Mouse (Mus musculus) heart, adult 2 months (tissue): ENCODE measurements around the gene Rassf10. TPM values are rescaled to one million over a fixed set of nuclear protein-coding genes. Genes with fewer than 3 reads are reported as not detected.
A peak's percentile ranks its signal among the peaks of the same experiment; 100 is the strongest.
"Not testable (repeated sequence)": the region's sequence is repeated elsewhere in the genome, so short reads cannot be mapped to it uniquely, and the experiment has no call there.

ENCODE experiments used
- DNase-seq, 2 experiments: peaks; one replicate each; pipeline ENCODE4 v3.0.0; 2021
- H3K27ac ChIP-seq: fragments of 200-600 bp; 2 replicates; pipeline ENCODE4 v1.8.1; 2022
- H3K27me3 ChIP-seq: fragments of 200-500 bp; 2 replicates; pipeline ENCODE4 v1.6.1; 2012; ENCODE audit warnings: mild to moderate bottlenecking, low read length, inconsistent platforms, mixed read lengths; ENCODE audit not compliant: control insufficient read depth, insufficient read depth
- H3K36me3 ChIP-seq: fragments of 200-500 bp; 2 replicates; pipeline ENCODE4 v1.6.1; 2012; ENCODE audit warnings: low read length, inconsistent platforms; ENCODE audit not compliant: control insufficient read depth, insufficient read depth
- H3K4me1 ChIP-seq: fragments of 200-500 bp; 2 replicates; pipeline ENCODE4 v1.6.1; 2011; ENCODE audit warnings: low read length; ENCODE audit not compliant: control insufficient read depth, insufficient read depth
- H3K4me3 ChIP-seq: fragments of 200-600 bp; 2 replicates; pipeline ENCODE4 v1.8.1; 2022
- H3K79me2 ChIP-seq: fragments of 200-500 bp; replicated peaks from 2 replicates; pipeline ENCODE4 v1.6.1; 2012; ENCODE audit warnings: mild to moderate bottlenecking, inconsistent platforms, low read length, moderate library complexity, mixed read lengths; ENCODE audit not compliant: control insufficient read depth, insufficient read depth
- H3K9ac ChIP-seq: fragments of 200-500 bp; 2 replicates; pipeline ENCODE4 v1.6.1; 2012; ENCODE audit warnings: low read depth, mild to moderate bottlenecking, control low read depth, inconsistent platforms, low read length, mixed read lengths
- CTCF ChIP-seq: fragments of 200-600 bp; IDR thresholded peaks from 2 replicates; pipeline ENCODE4 v1.8.1; 2022; ENCODE audit warnings: antibody characterized with exemption, mild to moderate bottlenecking, moderate library complexity
- EP300 ChIP-seq: fragments of 200-500 bp; IDR thresholded peaks from 2 replicates; pipeline ENCODE4 v1.6.1; 2011; ENCODE audit warnings: low read depth, low read length, control low read depth; ENCODE audit not compliant: insufficient read depth
- POLR2A ChIP-seq: fragments of 200-500 bp; IDR thresholded peaks from 2 replicates; pipeline ENCODE4 v1.6.1; 2011; ENCODE audit warnings: mild to moderate bottlenecking, low read depth, low read length, control low read depth; ENCODE audit not compliant: insufficient read depth
- WGBS: fragments of 180-500 bp; shearing (Covaris S2); methylation state at CpG from one replicate; pipeline ENCODE4 v1.1.7; 2018; 5-methylcytosine and 5-hydroxymethylcytosine counted together
- intact Hi-C: fragments of 180-260 bp; cut with DNase I; formaldehyde crosslinking; loops from one replicate; pipeline ENCODE4 v1.15.1; 2025
- polyA plus RNA-seq: library from polyadenylated mRNA; depleted of rRNA; stranded (reverse); fragments of >200 nt; gene quantifications from 2 replicates; pipeline ENCODE4 v1.2.3, GENCODE M21; 2012
- total RNA-seq, 2 experiments: library from RNA; stranded (reverse); gene quantifications; 2 replicates each; pipeline ENCODE4 v1.2.3; 2021

Gene Rassf10
- total and polyA plus RNA-seq, 3 experiments, result 0.74 to 1.3 (median 0.96) TPM

DNA sequence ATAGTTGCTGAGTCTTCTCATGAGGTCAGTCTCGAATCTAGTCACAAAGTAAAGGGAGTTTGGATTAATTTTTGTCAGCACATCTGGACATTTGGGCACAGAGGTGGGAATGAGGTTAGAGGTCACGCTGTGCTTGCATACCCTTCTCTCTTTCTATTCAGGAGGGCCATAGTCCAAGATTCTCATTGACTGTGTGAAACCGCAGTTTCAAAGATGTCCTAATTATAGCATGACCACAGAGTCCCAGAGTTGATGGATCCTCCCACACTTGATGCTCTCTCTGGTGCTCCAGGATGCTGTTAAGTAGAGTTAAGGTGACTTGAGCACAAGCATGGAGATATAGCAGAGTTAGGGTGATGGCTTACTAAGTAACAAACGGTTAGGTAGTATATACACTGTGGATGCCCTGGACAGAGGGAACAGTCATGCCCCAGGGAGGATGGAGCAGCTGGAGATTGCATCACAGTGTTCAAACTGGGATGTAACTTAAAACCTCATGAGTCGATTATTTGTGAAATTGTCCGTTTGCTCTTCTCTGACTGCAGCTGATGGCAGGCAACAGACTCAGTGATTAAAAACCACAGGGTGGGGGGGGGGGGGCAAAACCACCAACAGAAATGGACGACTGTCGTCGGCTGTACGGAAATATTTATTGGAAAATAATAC is 36.0 kb upstream of the Rassf10 start:
- intact Hi-C loops, result loop anchor here (5.0 kb wide), 1 partner anchor 350 kb away; no protein-coding TSS in a partner anchor
- no peaks in the 10 kb centered on the region for H3K79me2 ChIP-seq
- no peak overlapping the region for H3K4me3 ChIP-seq
- no peak overlapping the region for H3K27ac ChIP-seq
- H3K4me1 ChIP-seq, result no peaks in the 10 kb centered on the region
- H3K9ac ChIP-seq, result no peak overlapping the region
- no peaks in the 10 kb centered on the region for H3K27me3 ChIP-seq
- 58% methylated on average over 10 of the region's 10 CpGs for WGBS
- peak; percentile 14 to 26 for DNase-seq
- no peaks in the 10 kb centered on the region for H3K36me3 ChIP-seq
- TF ChIP-seq EP300, result no peak
- no peak for TF ChIP-seq POLR2A
- TF ChIP-seq CTCF, result no peak

DNA sequence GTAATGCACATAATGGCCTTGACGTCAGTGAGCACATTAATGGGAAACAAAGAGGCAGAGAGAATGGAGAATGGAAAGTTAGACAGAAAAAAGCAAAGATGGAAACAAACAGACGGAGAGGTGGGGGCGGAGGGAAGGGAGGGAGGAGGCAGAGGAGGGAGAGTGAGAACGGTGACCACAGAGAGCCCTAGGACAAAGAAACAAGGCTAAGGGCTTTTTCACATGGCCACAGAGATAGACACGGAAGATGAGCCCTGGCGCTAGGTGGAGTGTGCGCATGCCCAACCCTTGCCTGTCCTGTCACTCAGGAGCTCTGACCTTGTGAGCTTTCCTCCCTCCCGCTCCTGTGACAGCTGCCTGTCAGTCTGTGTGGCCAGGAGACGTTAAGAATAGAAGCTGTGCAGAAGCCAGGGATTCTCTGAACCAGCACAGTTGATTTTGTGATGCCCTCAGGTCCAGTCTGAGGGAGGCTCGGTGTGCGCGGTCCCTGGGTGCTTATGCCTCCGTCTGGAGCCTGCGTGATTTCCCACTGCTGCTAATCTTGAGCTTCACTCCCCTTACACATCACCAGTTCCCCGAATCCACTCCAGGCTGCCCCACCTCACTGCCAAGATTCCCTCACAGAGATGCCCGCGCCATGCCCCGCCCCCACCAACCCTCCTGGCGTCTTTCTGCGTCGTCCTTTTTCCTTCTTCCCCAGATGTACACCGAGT is 35.3 kb upstream of the Rassf10 start:
- TF ChIP-seq EP300, result no peak
- TF ChIP-seq POLR2A, result no peak
- no peak for TF ChIP-seq CTCF
- no peaks in the 10 kb centered on the region for H3K36me3 ChIP-seq
- H3K27ac ChIP-seq, result peak overlapping the region; percentile 38
- no peak overlapping the region; the same call in 1 of the 2 replicates for H3K4me3 ChIP-seq
- peak; percentile 36 to 58 for DNase-seq
- H3K79me2 ChIP-seq, result no peaks in the 10 kb centered on the region
- H3K27me3 ChIP-seq, result no peaks in the 10 kb centered on the region
- 45% methylated on average over 22 of the region's 22 CpGs for WGBS
- no peaks in the 10 kb centered on the region for H3K4me1 ChIP-seq
- peak overlapping the region; percentile 11; the same call in 1 of the 2 replicates for H3K9ac ChIP-seq
- intact Hi-C loops, result loop anchor here (5.0 kb wide), 1 partner anchor 349 kb away; no protein-coding TSS in a partner anchor

DNA sequence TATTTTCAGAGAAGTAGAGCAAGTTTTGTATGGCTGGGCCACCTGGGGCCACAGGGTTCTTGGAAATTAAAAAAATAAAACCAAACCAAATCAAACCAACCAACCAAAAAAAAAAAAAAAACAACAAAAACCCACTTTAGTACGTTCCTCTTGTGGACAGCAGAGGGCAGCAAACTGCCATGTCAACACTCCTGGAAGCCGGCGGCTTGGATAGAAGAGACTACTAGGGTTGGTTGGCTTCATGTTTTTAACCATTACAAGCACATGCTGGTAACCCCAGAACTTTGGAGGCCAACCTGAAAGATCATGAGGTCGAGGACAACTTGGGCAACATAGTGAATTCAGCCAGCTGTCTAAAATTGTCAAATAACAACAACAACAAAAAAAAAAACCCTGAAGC is 33.9 kb upstream of the Rassf10 start:
- peak; percentile 32 to 47 for DNase-seq
- intact Hi-C loops, result loop anchor here (1.0 to 5.0 kb wide), 3 partner anchors 212 to 392 kb away; no protein-coding TSS in a partner anchor
- TF ChIP-seq CTCF (peak; percentile 89), POLR2A (no peak), EP300 (peak; percentile 60; the same call in 1 of the 2 replicates)
- Histone ChIP-seq H3K27me3 (no peaks in the 10 kb centered on the region), H3K27ac (no peak overlapping the region), H3K9ac (no peak overlapping the region), H3K36me3 (no peaks in the 10 kb centered on the region), H3K4me3 (no peak overlapping the region), H3K4me1 (no peaks in the 10 kb centered on the region), H3K79me2 (no peaks in the 10 kb centered on the region)
- 0% methylated on average over 4 of the region's 4 CpGs for WGBS

DNA sequence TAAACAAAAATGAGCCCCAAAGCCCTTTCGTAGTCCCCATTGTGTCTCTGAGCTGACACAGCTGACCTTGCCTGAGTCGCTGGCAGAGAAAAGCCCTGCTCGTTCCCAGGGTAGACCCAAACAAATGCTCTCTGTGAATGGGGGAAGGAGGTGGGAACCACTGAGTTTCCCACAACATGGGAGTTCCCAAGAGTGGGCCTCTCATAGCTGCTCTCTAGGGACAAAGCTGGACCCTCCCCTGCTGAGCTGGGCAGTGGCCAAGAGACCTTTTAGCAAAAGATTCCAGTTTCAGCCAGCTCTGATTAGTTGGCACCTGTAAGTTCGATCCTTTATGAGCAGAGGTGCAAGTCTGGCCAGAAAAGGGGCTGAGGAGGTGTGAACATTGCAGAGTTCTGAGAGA is 31.0 kb upstream of the Rassf10 start:
- WGBS, result 63% methylated on average over 4 of the region's 4 CpGs
- intact Hi-C loops, result loop anchor here (5.0 kb wide), 1 partner anchor 390 kb away; no protein-coding TSS in a partner anchor
- no peaks in the 10 kb centered on the region for H3K4me1 ChIP-seq
- TF ChIP-seq CTCF (no peak), POLR2A (no peak), EP300 (no peak)
- H3K36me3 ChIP-seq, result no peaks in the 10 kb centered on the region
- no peaks in the 10 kb centered on the region for H3K79me2 ChIP-seq
- no peaks in the 10 kb centered on the region for H3K27me3 ChIP-seq
- DNase-seq, result no peak
- no peak overlapping the region for H3K4me3 ChIP-seq
- H3K27ac ChIP-seq, result no peak overlapping the region
- H3K9ac ChIP-seq, result no peak overlapping the region

DNA sequence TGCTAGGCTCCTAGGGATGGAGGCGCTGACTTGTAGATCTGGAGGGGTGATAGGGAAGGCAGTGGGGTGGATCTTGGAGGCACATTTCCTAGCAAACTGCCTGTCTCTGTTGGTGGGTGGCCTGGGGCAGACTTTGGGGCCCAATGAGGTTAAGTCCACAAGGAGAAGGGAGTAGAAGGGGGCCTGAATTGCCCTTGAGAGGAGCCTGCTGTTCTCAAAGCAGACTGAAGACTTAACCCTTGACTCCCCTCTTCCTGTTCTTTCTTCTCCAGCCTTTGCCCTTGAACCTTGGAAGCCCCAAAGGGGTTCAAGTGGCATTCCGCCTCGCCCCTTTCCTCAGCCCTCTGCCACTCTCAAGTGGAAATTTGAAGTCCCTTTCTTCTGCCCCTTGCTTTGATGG is 30.1 kb upstream of the Rassf10 start:
- H3K4me1 ChIP-seq, result no peaks in the 10 kb centered on the region
- no peak overlapping the region for H3K9ac ChIP-seq
- H3K27me3 ChIP-seq, result no peaks in the 10 kb centered on the region
- no peaks in the 10 kb centered on the region for H3K36me3 ChIP-seq
- H3K27ac ChIP-seq, result no peak overlapping the region
- DNase-seq, result no peak
- no peak overlapping the region for H3K4me3 ChIP-seq
- no peaks in the 10 kb centered on the region for H3K79me2 ChIP-seq
- TF ChIP-seq CTCF, result no peak
- no peak for TF ChIP-seq EP300
- TF ChIP-seq POLR2A, result no peak
- whole genome bisulfite sequencing, result 81% methylated on average over 3 of the region's 3 CpGs
- intact Hi-C loops, result loop anchor here (5.0 kb wide), 1 partner anchor 389 kb away; no protein-coding TSS in a partner anchor

DNA sequence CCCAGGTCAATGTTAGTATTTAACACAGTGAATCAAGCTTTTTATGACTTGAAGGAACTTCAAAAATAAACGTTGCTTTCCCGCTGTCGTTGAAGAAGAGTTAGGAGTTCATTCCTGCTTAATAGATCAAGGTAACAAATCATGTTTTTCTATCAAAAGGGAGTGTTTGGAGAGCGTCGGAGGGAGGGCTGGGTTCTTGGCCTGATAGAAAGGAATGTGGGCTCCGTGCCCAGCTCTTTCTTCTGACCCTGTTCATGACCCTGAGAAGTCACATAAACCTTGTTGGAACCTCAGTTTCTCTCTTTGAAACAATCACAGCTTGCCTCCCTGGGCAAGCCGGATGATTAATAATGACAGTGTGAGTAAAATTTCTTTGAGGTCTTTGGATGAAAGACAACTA is 23.1 kb upstream of the Rassf10 start:
- DNase-seq, result no peak
- Histone ChIP-seq H3K27ac (no peak overlapping the region), H3K9ac (no peak overlapping the region), H3K4me3 (no peak overlapping the region), H3K79me2 (no peaks in the 10 kb centered on the region), H3K27me3 (no peaks in the 10 kb centered on the region), H3K4me1 (no peaks in the 10 kb centered on the region), H3K36me3 (no peaks in the 10 kb centered on the region)
- TF ChIP-seq CTCF, result no peak
- no peak for TF ChIP-seq EP300
- intact Hi-C loops, result no loop called here
- WGBS, result 27% methylated on average over 7 of the region's 7 CpGs

DNA sequence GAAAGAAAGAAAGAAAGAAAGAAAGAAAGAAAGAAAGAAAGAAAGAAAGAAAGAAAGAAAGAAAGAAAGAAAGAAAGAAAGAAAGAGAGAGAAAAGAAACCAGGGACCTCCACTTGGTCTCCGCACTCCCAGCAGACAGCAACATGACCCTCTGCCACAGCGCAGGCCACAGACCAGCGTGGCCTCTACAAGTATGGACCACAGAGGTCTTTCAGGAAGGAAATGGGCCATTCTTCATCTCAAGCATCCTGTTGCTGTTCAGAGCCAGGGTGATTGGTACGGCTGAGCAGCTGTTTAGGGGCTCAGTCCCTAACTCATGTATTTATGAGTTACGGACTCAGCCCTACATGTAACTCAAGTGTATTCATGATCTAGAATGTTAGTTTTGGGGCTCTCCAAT is 17.9 kb upstream of the Rassf10 start:
- DNase-seq, H3K4me1 ChIP-seq, intact Hi-C loops, H3K79me2 ChIP-seq, H3K27me3 ChIP-seq, H3K4me3 ChIP-seq, H3K9ac ChIP-seq, H3K27ac ChIP-seq, H3K36me3 ChIP-seq: not testable (repeated sequence)
- WGBS, result 71% methylated on average over 5 of the region's 5 CpGs
